Mouse (Mus musculus) hindbrain, embryonic 10.5 days (tissue): Measurements from ENCODE around the gene Gm8926. TPM values are rescaled to one million over a fixed set of nuclear protein-coding genes. Genes with fewer than 3 reads are reported as not detected.
"Not testable (repeated sequence)": the region's sequence is repeated elsewhere in the genome, so short reads cannot be mapped to it uniquely, and the experiment has no call there.

Experiments used
- DNase-seq: peaks from one replicate; pipeline ENCODE4 v3.0.0-alpha.2; 2017; ENCODE audit warnings: low spot score
- H3K27ac ChIP-seq: fragments of 300-500 bp; sonication (generic); 2 replicates; pipeline ENCODE4 v1.5.1; 2016; ENCODE audit warnings: mild to moderate bottlenecking, moderate library complexity
- H3K27me3 ChIP-seq: fragments of 300-500 bp; sonication (generic); 2 replicates; pipeline ENCODE4 v1.6.1; 2016; ENCODE audit warnings: mild to moderate bottlenecking; ENCODE audit not compliant: poor library complexity, insufficient read depth, severe bottlenecking
- H3K36me3 ChIP-seq: fragments of 300-500 bp; sonication (generic); 2 replicates; pipeline ENCODE4 v1.6.1; 2016; ENCODE audit warnings: mild to moderate bottlenecking, moderate library complexity
- H3K4me1 ChIP-seq: fragments of 300-500 bp; sonication (generic); replicated peaks from 2 replicates; pipeline ENCODE4 v1.6.1; 2016; ENCODE audit warnings: mild to moderate bottlenecking
- H3K4me3 ChIP-seq: fragments of 300-500 bp; sonication (generic); 2 replicates; pipeline ENCODE4 v1.5.1; 2016; ENCODE audit warnings: mild to moderate bottlenecking, moderate library complexity
- H3K9me3 ChIP-seq: fragments of 300-500 bp; sonication (generic); 2 replicates; pipeline ENCODE4 v1.6.1; 2016; ENCODE audit warnings: mild to moderate bottlenecking, moderate library complexity
- WGBS: fragments of 180-500 bp; shearing (Covaris S2); methylation state at CpG from one replicate; pipeline ENCODE4 v1.1.7; 2016; 5-methylcytosine and 5-hydroxymethylcytosine counted together
- polyA plus RNA-seq: library from polyadenylated mRNA; unstranded; fragments of >200 nt; fragmentation: Nextera tagmentation; extraction: Ambion mirVana; gene quantifications from 2 replicates; pipeline ENCODE4 v1.2.1, GENCODE M21; 2016

The Gm8926 gene
- polyA plus RNA-seq = not detected in 2 replicates

- not testable (repeated sequence) for H3K27me3 ChIP-seq, H3K9me3 ChIP-seq, H3K27ac ChIP-seq, H3K4me3 ChIP-seq, H3K4me1 ChIP-seq, DNase-seq, H3K36me3 ChIP-seq
- WGBS = 65% methylated on average over 1 of the region's 4 CpGs
Observed at GRCm38 (mm10) chr5:11770248-11770647, at the start of gene Gm8926. TSS of gene Gm8926 (plus strand) at chr5:11770548.

Other genes with a start within 250 kb of the Gm8926 start
- not detected in 2 replicates for gene Gm6460, start 175.6 kb upstream of the Gm8926 start, polyA plus RNA-seq
- gene Gm8922, start 88.6 kb upstream of the Gm8926 start, polyA plus RNA-seq = not detected in 2 replicates
- not detected in 2 replicates for gene Gm6465, start 75.0 kb downstream of the Gm8926 start, polyA plus RNA-seq
- gene 4933402N22Rik, start 147.5 kb downstream of the Gm8926 start, polyA plus RNA-seq = not detected in 2 replicates